Mouse (Mus musculus): Measurements from ENCODE around the gene Gtf3c4. TPM values are rescaled to one million over a fixed set of nuclear protein-coding genes. Genes with fewer than 3 reads are reported as not detected.

Gtf3c4 gene
- total RNA-seq, 2 experiments from 2014 or later = 43.0 to 44.1 TPM

GRCm38 (mm10) chr2:28808841-28809240, 31.3 kb downstream of the Gtf3c4 start:
- no peak for DNase-seq (ENCODE audit: low spot score in 2 of 2)

DNA sequence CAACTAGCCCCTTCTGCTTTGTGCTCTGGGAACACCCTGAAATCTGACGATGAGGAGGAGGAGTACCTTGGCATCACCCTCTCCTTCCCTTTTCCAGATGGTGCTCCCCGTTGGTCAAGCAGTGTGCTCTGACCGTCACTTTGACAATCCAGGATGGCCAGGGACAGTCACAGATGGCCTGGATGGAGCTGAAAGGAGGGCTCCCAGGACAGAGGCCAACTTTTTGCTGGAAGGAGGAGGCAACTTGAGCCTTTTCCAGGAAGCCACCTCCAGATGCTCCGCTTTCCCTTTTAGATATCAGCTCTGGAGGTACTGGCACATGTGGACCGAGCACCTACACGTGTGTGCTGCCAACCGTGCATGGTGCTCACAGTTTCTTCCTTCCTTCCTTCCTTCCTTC, 36.8 kb downstream of the Gtf3c4 start:
- DNase-seq (ENCODE audit: low spot score in 2 of 2) = no peak

GRCm38 (mm10) chr2:28799575-28799974, 40.6 kb downstream of the Gtf3c4 start:
- DNase-seq (ENCODE audit: low spot score in 2 of 2) = no peak

- DNase-seq (ENCODE audit: low spot score in 2 of 2) = no peak
Observed at GRCm38 (mm10) chr2:28798390-28798789, 41.8 kb downstream of the Gtf3c4 start.

GRCm38 (mm10) chr2:28797490-28798106, 42.6 kb downstream of the Gtf3c4 start:
- no peak for DNase-seq (ENCODE audit: low spot score in 2 of 2)

DNA sequence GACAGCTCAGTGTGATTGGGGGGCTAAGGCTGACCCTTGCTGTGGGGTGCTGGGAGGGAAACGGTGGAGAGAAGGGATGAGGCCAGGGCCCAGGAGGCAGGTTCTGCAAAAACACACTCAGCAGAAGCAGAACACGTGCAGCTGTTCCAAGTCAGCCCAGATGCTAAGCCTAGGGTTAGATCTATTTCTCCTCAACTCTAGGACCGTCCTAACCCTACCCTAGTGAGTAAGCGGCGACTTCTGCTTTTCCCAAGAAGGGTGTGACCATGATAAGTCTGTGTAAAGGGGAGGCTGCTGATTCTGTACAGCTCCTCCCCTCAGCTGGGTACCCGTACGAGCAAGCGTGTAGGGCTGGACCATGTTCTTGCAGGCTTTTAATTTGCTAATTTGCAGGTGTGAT, 43.9 kb downstream of the Gtf3c4 start:
- no peak for DNase-seq (ENCODE audit: low spot score in 2 of 2)

- DNase-seq (ENCODE audit: low spot score in 2 of 2) = no peak
Observed at GRCm38 (mm10) chr2:28794623-28795022, 45.5 kb downstream of the Gtf3c4 start.

DNA sequence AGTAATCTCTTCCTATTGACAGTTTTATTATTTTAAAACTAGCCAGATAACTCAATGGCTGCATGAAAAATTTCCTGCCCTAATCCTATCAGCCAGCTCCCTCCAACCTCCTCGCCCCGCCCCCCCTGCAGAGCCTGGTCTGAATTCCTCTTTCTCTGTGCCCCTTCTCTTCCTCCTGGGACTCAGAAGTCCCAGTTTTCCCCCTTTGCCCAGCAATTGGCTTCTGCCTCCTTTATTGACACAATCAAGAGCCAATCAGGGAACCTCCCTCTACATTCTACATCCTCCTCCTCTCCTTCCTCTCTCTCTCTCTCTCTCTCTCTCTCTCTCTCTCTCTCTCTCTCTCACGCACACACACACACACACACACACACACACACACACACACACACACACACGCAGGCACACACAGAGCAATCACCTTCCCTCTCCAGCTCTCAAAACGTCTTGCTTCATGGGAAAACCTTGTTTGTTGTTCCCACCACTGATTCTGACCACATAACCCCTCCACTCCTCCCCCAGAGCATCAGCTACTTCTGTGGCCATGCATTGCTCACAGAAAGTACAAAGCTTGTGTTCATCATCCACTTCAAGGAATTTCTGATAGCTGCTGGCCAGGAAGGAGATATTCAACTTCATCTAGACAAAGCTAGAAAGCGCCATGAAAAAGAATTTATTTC, 47.1 kb downstream of the Gtf3c4 start:
- no peak for DNase-seq (ENCODE audit: low spot score in 2 of 2)

- no peak for DNase-seq (ENCODE audit: low spot score in 2 of 2)
Observed at GRCm38 (mm10) chr2:28787067-28787619, 53.0 kb downstream of the Gtf3c4 start.

GRCm38 (mm10) chr2:28786355-28787066, 53.6 kb downstream of the Gtf3c4 start:
- no peak for DNase-seq (ENCODE audit: low spot score in 2 of 2)

- no peak for DNase-seq (ENCODE audit: low spot score in 2 of 2)
Observed at GRCm38 (mm10) chr2:28781310-28781709, 58.9 kb downstream of the Gtf3c4 start.

GRCm38 (mm10) chr2:28780001-28780782, 60.0 kb downstream of the Gtf3c4 start:
- no peak for DNase-seq (ENCODE audit: low spot score in 2 of 2)

DNA sequence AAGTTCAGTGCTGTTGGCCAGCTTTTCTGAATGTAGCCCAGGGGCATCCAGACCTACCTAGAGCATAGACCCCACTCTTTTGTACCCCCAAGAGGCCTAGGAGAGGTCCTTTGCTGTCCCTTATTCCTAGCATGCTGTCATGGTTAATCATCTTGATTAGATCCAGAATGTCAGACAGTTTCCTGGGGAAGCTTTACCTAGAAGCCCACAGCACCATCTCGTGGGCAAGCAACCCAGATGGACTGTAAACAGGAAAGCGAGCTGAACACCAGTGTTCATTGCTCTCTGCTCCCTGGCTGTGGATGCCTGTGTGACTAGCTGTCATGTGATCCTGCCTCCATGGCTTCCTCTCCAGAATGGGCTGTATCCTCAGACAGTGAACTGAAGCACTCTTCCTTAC, 63.4 kb downstream of the Gtf3c4 start:
- no peak for DNase-seq (ENCODE audit: low spot score in 2 of 2)

DNA sequence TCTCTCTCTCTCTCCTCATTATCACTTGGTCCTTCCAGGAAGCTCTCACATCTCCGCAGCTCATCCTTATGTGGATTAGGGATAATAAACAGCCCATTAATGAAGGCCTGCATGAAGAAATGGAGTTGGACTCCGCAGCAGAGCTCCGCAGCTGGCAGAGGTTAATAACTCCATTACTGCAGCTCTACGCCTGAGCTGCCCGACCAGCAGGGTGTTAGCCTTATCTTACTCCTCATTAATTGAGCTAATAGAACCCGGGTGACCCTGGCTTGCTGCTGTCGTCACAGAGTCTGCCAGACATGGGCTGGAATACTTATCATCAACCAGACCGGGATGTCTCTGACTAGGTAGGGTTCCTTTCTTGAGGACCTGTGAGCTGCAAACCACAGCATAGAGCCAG, 66.1 kb downstream of the Gtf3c4 start:
- DNase-seq (ENCODE audit: low spot score in 2 of 2) = no peak

Other genes starting within 250 kb of the Gtf3c4 start
- gene Gfi1b, start 218.4 kb downstream of the Gtf3c4 start, total RNA-seq (2021) = 1 to 10 TPM; 3.1 to 7.9 TPM
- gene Tsc1, start 199.1 kb downstream of the Gtf3c4 start, total RNA-seq (2021) = 10 to 100 TPM; 27.7 to 28.0 TPM
- gene Spaca9, start 140.6 kb downstream of the Gtf3c4 start, total RNA-seq (2021) = 1 to 10 TPM; 1.2 to 2.0 TPM
- gene Ak8, start 140.2 kb downstream of the Gtf3c4 start, total RNA-seq (2021) = under 1 TPM; 0.45 to 0.90 TPM
- 10 to 100 TPM in 1 of 2 experiments, 1 to 10 TPM in 1; 9.4 to 10.8 TPM for gene Ddx31, start within 50 bp of the Gtf3c4 start, total RNA-seq (2021)
- gene Barhl1, start 76.3 kb upstream of the Gtf3c4 start, total RNA-seq (2021) = under 1 TPM in 1 of 2 experiments, not detected in 1; 0.79 TPM
- gene Cfap77, start 214.7 kb upstream of the Gtf3c4 start, total RNA-seq (2021) = 1 to 10 TPM; 1.2 to 1.9 TPM
- gene Ttf1, start 219.9 kb upstream of the Gtf3c4 start, total RNA-seq (2021) = 10 to 100 TPM; 16.4 to 16.8 TPM